Mouse (Mus musculus) heart, adult 8-10 months (tissue): ENCODE results near the gene A230050P20Rik. TPM values are rescaled to one million over a fixed set of nuclear protein-coding genes. Genes with fewer than 3 reads are reported as not detected.
A peak's percentile ranks its signal among the peaks of the same experiment; 100 is the strongest.

Source experiments
- DNase-seq: peaks from one replicate; pipeline ENCODE4 v3.0.0; 2022; ENCODE audit warnings: low spot score
- microRNA-seq: library from miRNA; unstranded; fragments of <30 nt; microRNA quantifications from one replicate; pipeline ENCODE4 v1.2.0, GENCODE M21; 2022
- total RNA-seq, 4 experiments: library from RNA; stranded (reverse); gene quantifications; 2 replicates each; pipeline ENCODE4 v1.2.4; 2022

Gene A230050P20Rik
- total RNA-seq, 4 experiments from 2014 or later: 3.4 to 6.0 (median 4.8) TPM

DNA sequence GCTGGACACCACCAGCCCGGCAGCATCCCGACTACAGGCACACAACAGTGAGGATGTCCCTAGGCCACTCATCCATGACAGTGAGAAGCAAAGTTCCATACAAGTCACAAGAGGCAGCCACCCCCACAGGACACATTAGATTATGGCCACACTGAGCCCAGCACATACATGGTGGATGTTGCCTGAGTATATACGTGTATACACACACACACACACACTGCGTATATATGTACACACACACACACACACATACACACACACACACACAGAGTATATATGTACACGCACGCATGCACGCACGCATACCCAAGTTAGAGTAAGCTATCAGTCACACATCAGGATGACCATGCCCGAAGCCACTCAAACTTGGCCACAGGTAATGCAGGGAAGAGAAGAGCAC, 26.9 kb downstream of the A230050P20Rik start:
- DNase-seq: no peak

DNA sequence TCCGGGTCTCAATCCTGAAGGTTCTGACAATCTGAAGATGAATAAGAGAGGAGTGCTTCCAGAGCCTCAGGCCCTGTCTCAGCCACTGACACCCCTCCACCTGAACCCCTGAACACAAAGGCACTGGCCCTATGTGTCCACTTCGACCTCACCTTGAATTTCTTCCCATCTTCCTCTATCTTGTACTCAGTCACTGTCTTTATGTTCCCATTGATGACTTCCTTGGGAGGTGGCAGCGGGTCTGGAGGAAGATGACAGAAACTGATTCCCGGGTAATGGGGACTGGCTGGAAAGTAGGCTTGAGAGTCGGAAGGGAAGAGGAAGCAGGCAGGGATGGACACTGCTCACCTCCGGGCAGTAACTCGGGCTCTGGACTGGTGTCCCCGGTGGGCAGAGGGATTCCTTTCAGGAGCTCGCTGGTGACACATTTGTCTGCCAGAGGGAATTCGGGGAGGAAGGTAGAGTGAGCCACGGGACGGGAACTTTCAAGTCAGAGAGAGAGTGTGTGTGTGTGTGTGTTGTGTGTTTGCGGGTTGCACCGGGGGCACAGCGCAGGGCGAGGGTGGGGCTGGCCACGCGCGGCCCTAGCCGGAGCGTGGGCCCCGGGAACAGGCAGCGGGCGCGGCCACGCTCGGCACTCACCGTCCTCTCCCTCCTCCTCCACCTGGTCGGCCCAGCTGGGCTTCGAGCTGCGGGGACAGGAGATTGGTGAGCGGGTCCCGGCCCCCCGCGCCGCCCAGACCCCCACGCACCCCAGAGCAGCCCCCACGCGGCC, 29.5 kb downstream of the A230050P20Rik start:
- DNase-seq: no peak

DNA sequence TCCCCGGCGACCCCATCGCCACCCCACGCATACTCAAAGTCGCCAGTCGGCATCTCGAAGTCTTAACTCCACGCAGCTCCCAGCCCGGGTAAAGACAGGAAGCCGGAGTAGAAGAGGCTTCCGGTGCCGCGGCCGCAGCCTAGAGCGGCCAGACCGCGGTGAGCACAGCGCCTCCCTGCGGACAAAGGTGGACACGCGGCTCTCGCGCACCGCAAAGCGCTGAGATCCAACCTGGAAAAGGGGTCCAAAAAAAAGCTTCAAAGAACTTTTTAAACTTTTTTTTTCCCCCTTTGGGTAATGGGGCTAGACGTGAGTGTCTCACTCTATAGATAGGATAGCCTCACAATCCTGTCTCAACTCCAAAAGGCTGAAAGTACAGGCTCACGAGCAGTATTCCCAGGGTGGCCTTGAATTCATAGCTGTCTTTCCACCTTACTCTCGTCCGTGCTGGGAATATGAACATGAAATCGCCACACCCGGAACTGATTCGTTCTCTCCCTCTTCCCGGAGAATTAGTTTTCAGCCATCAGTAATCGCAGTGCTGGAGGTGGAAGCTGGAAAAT, 30.1 kb downstream of the A230050P20Rik start, which contains the start of gene Eif3g:
Gene Eif3g, minus strand, starts transcription at position 113 of the 563 bp plus-strand sequence.
- DNase-seq: peak; percentile 83

DNA sequence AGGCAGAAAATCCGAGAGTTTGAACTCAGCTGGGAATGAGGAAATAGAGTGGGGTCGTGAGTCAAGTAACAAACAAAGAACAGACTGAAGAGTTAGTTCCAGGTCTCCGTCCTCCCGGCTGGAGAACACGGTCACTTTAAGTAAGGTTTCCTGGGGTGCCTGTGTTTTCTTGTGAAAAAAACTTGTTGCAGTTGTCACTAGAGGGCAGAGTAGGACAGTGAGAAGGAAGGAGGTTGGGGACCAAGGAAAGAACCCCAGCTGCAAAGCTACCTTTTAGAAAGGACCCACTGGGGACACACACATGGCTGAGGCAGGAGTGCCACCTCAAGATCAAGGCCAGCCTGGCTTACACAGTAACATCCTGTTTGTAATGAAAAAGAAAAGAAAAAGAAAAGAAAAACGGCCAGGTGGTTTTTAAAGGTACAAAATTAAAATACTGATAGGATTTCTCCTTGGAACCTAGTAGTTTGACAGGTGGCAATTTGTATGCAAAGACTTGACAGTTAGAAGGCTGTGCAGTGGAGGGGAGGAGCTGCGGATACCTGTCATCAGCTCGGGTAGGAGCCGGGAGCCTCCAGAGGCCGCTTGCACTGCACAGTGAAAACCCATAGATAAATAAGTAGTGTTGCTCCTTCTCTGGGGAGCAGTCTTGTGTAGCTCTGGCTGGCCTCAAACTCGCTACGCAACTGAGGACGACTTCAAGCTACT, 33.2 kb downstream of the A230050P20Rik start:
- DNase-seq: peak; percentile 68

DNA sequence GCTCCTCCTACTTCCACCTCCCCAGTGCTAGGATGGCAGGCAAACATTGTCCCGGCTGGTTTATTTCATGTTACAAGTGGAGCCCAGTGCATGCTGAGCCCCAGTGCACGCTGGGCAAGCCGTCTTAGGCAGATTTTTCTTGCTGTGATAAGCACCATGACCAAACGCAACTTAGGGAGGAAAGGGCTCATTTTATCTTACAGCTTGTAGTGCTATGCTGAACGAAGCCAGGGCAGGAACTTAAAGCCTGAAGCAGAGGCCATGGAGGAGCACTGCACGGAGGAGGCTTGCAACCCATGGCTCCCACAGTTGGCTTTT, 33.7 kb downstream of the A230050P20Rik start:
- DNase-seq: no peak

DNA sequence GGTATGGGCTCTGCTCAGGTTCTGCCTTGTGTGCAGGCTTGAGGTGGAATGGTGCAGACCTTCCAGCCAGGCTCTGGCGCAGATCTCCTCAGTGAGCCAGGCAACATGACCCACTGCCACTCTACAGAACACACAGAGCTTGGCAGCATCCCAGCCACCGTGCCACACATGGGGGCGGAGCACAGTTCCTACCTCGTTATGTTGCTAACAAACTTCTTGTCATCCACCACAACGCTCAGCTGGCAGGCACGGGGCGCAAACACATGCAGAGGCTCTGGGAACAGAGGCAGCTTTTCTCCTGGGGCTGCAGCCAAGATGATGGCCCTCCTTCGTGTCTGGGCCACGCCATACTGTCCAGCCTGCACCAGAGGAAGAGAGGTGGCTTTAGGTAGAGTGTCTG, 41.5 kb downstream of the A230050P20Rik start:
- DNase-seq: no peak

DNA sequence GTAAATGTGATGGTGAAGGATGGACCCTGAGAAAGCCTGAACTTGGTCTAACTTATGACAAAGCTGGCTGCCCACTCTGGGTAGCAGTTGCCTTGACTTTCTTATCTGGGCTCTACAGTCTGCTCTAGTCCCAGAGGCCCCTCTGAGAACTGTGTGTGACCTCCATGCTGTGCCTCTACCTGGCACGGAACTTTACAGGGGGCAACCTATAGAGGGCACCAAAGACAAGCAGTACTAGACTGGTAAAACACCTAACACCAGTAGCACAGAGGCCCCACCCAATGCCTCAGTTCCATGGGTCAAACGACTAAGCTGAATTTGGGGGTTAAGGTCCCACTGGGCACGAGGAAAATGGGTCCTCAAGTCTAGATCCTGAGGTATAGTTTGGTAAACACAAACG, 47.7 kb downstream of the A230050P20Rik start:
- no peak for DNase-seq

DNA sequence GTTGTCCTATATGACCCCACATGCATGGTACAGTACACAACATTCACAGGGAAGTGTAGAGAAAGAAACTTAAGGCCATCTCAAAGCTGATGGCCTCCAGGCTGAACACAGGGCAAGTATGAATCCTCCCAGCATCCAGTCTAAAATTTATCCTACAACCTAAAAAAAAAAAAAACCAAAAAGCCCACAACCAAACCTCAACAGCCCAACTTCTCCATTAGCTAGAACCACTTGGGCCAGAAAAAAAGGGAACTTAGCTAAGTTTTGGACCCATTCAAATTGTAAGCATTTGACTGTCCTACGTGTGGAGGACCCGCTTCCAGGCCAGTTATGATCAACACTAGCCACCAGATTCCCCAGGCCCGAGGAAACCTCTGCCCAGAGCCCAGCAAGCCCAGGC, 54.8 kb downstream of the A230050P20Rik start:
- no peak for DNase-seq

Small RNAs within 50 kb of the gene (microRNA-seq; reads per million reads assigned to microRNA genes)
- gene Mir7081: not detected

Other genes with a start within 250 kb of the A230050P20Rik start
- 100 to 1,000 TPM; 229 to 288 (median 277) TPM for gene Ubl5, start 225.8 kb upstream of the A230050P20Rik start, total RNA-seq
- 10 to 100 TPM in 2 of 4 experiments, 1 to 10 TPM in 2; 8.2 to 11.4 (median 10.2) TPM for gene Fbxl12, start 223.9 kb upstream of the A230050P20Rik start, total RNA-seq
- gene Pin1, start 216.5 kb upstream of the A230050P20Rik start, total RNA-seq: 10 to 100 TPM; 18.2 to 20.3 (median 19.7) TPM
- under 1 TPM in 3 of 4 experiments, not detected in 1; 0.16 to 0.22 (median 0.22) TPM for gene Olfm2, start 122.3 kb upstream of the A230050P20Rik start, total RNA-seq
- 10 to 100 TPM in 1 of 4 experiments, 1 to 10 TPM in 3; 5.6 to 10.2 (median 6.4) TPM for gene Col5a3, start 53.6 kb upstream of the A230050P20Rik start, total RNA-seq
- gene Rdh8, start 50.1 kb upstream of the A230050P20Rik start, total RNA-seq: not detected
- gene Angptl6, start 11.1 kb downstream of the A230050P20Rik start, total RNA-seq: 1 to 10 TPM; 3.7 to 5.7 (median 4.8) TPM
- gene Ppan, start 19.5 kb downstream of the A230050P20Rik start, total RNA-seq: 1 to 10 TPM; 7.0 to 7.4 (median 7.1) TPM
- 100 to 1,000 TPM; 106 to 121 (median 110) TPM for gene Eif3g, start 30.0 kb downstream of the A230050P20Rik start, total RNA-seq
- gene Dnmt1, start 91.2 kb downstream of the A230050P20Rik start, total RNA-seq: 10 to 100 TPM; 10.8 to 14.5 (median 12.3) TPM
- gene S1pr2, start 108.1 kb downstream of the A230050P20Rik start, total RNA-seq: 1 to 10 TPM; 1.8 to 6.8 (median 4.6) TPM
- gene Mrpl4, start 134.1 kb downstream of the A230050P20Rik start, total RNA-seq: 100 to 1,000 TPM; 135 to 142 (median 136) TPM
- 10 to 100 TPM in 2 of 4 experiments, 1 to 10 TPM in 2; 7.5 to 11.3 (median 9.9) TPM for gene Icam1, start 147.3 kb downstream of the A230050P20Rik start, total RNA-seq
- gene Icam4, start 160.7 kb downstream of the A230050P20Rik start, total RNA-seq: 1 to 10 TPM in 1 of 4 experiments, under 1 TPM in 3; 0.27 to 1.9 (median 0.74) TPM
- gene Icam5, start 163.4 kb downstream of the A230050P20Rik start, total RNA-seq: under 1 TPM in 1 of 4 experiments, not detected in 3; 0.12 TPM
- gene Zglp1, start 198.5 kb downstream of the A230050P20Rik start, total RNA-seq: not detected
- under 1 TPM in 1 of 4 experiments, not detected in 3; 0.38 TPM for gene Gm49373, start 204.5 kb downstream of the A230050P20Rik start, total RNA-seq
- gene Fdx1l, start 205.0 kb downstream of the A230050P20Rik start, total RNA-seq: 10 to 100 TPM; 36.4 to 53.0 (median 41.0) TPM
- gene Gm38431, start 223.4 kb downstream of the A230050P20Rik start, total RNA-seq: 1 to 10 TPM in 1 of 4 experiments, under 1 TPM in 3; 0.26 to 1.6 (median 0.36) TPM
- 10 to 100 TPM; 25.7 to 26.2 (median 26.0) TPM for gene Raver1, start 223.4 kb downstream of the A230050P20Rik start, total RNA-seq